Mouse (Mus musculus) neural tube, embryonic 11.5 days (tissue): ENCODE data around the gene Slc16a5. TPM values are rescaled to one million over a fixed set of nuclear protein-coding genes. Genes with fewer than 3 reads are reported as not detected.
"Not testable (repeated sequence)": the region's sequence is repeated elsewhere in the genome, so short reads cannot be mapped to it uniquely, and the experiment has no call there.

Experiments used
- ATAC-seq: fragments of 200-750 bp; cut with Nextera tagmentation; 2 replicates; pipeline ENCODE4 v1.8.0; 2017; ENCODE audit warnings: moderate number of reproducible peaks, mild to moderate bottlenecking, moderate TSS enrichment, moderate library complexity; ENCODE audit not compliant: insufficient read depth, low FRiP score, low TSS enrichment
- DNase-seq: peaks from one replicate; pipeline ENCODE4 v3.0.0-alpha.2; 2015; ENCODE audit warnings: low spot score
- H3K27ac ChIP-seq: fragments of 300-500 bp; sonication (generic); 2 replicates; pipeline ENCODE4 v1.5.1; 2014; ENCODE audit warnings: low read depth, mild to moderate bottlenecking, low read length
- H3K27me3 ChIP-seq: fragments of 300-500 bp; sonication (generic); 2 replicates; pipeline ENCODE4 v1.6.1; 2014; ENCODE audit warnings: mild to moderate bottlenecking, low read length, mixed read lengths; ENCODE audit not compliant: control insufficient read depth, insufficient read depth
- H3K36me3 ChIP-seq: fragments of 300-500 bp; sonication (generic); 2 replicates; pipeline ENCODE4 v1.6.1; 2014; ENCODE audit warnings: mild to moderate bottlenecking, low read length, moderate library complexity, mixed read lengths; ENCODE audit not compliant: control insufficient read depth, insufficient read depth
- H3K4me1 ChIP-seq: fragments of 300-500 bp; sonication (generic); 2 replicates; pipeline ENCODE4 v1.6.1; 2014; ENCODE audit warnings: low read length, mixed read lengths; ENCODE audit not compliant: control insufficient read depth, insufficient read depth
- H3K4me2 ChIP-seq: fragments of 300-500 bp; sonication (generic); 2 replicates; pipeline ENCODE4 v1.6.1; 2014; ENCODE audit warnings: low read depth, mild to moderate bottlenecking, moderate library complexity
- H3K4me3 ChIP-seq: fragments of 300-500 bp; sonication (generic); 2 replicates; pipeline ENCODE4 v1.5.1; 2014; ENCODE audit warnings: low read depth, low read length
- H3K9ac ChIP-seq: fragments of 300-500 bp; sonication (generic); 2 replicates; pipeline ENCODE4 v1.6.1; 2014; ENCODE audit warnings: mild to moderate bottlenecking, low read length
- H3K9me3 ChIP-seq: fragments of 300-500 bp; sonication (generic); 2 replicates; pipeline ENCODE4 v1.6.1; 2016; ENCODE audit warnings: low read length; ENCODE audit not compliant: control insufficient read depth
- WGBS: fragments of 180-500 bp; shearing (Covaris S2); extraction: QIAGEN DNeasy Blood & Tissue Kit; methylation state at CpG from one replicate; pipeline ENCODE4 v1.1.7; 2014; 5-methylcytosine and 5-hydroxymethylcytosine counted together
- polyA plus RNA-seq: library from polyadenylated mRNA; unstranded; fragments of >200 nt; fragmentation: Nextera tagmentation; extraction: Ambion mirVana; gene quantifications from 2 replicates; pipeline ENCODE4 v1.2.1, GENCODE M21; 2014

Gene Slc16a5
- polyA plus RNA-seq, 1 experiment from 2014 or later = 0.11 TPM

GRCm38 (mm10) chr11:115452281-115452860 lies 9.9 kb upstream of the Slc16a5 start:
- WGBS = 89% methylated on average over 7 of the region's 7 CpGs
- H3K4me2 ChIP-seq = no peak overlapping the region
- no peak overlapping the region for H3K4me3 ChIP-seq
- no peak for ATAC-seq
- no peak overlapping the region for H3K9ac ChIP-seq
- no peak for DNase-seq
- H3K4me1 ChIP-seq = no peaks in the 10 kb centered on the region
- no peak overlapping the region for H3K27ac ChIP-seq
- no peaks in the 10 kb centered on the region for H3K27me3 ChIP-seq
- H3K36me3 ChIP-seq = no peaks in the 10 kb centered on the region
- no peaks in the 10 kb centered on the region for H3K9me3 ChIP-seq

DNA sequence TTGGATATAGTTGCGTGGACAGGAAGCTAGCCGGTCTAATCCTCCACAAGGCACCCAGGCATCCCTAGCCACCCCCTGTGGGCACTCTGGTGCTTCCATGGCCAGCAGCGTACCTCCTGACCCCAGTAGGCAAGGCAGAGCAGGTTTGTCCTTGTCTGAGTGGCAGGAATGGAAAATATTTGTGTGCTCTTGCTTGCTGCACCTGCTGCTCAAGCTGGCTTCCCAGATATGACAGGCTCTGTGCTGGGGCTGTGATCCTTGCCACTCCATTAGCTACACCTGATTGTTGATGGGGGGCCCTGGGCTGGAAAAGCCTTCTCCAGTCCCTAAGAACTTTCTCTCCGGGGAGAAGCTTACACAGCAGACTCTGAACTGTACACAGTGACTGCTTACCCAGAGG lies 9.0 kb upstream of the Slc16a5 start:
- WGBS = 75% methylated on average over 4 of the region's 4 CpGs
- no peak overlapping the region for H3K4me2 ChIP-seq
- H3K4me1 ChIP-seq = no peaks in the 10 kb centered on the region
- H3K27me3 ChIP-seq = no peaks in the 10 kb centered on the region
- H3K9me3 ChIP-seq = no peaks in the 10 kb centered on the region
- no peak overlapping the region for H3K4me3 ChIP-seq
- H3K36me3 ChIP-seq = no peaks in the 10 kb centered on the region
- no peak overlapping the region for H3K9ac ChIP-seq
- ATAC-seq (no peak), DNase-seq (no peak)
- H3K27ac ChIP-seq = no peak overlapping the region

GRCm38 (mm10) chr11:115454822-115455221 lies 7.5 kb upstream of the Slc16a5 start:
- H3K4me3 ChIP-seq, H3K27ac ChIP-seq, ATAC-seq, H3K9me3 ChIP-seq, H3K27me3 ChIP-seq, H3K9ac ChIP-seq, H3K4me2 ChIP-seq, H3K4me1 ChIP-seq, DNase-seq, H3K36me3 ChIP-seq: not testable (repeated sequence)
- 86% methylated on average over 6 of the region's 6 CpGs for WGBS

DNA sequence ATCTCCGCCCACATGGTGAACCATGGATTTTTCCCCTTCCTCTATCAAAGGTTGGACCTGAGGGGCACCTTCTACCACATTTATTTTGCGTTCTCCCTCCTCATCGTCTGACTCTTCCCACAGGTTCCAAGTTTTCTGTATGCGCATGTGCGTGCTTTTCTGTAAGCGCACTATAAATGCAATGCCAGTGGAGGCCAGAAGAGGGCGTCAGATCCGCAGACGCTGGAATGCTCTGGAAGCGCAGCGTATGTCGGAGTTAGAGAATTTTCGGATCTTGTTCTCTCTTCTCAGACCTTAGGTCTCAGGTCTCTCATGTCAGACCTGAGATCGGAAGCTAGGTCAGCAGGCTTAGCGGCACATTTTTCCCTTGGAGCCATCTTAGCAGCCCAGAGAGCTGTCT lies 6.7 kb upstream of the Slc16a5 start:
- Histone ChIP-seq H3K9ac (no peak overlapping the region), H3K27me3 (no peaks in the 10 kb centered on the region), H3K4me1 (no peaks in the 10 kb centered on the region), H3K4me3 (no peak overlapping the region), H3K27ac (no peak overlapping the region), H3K9me3 (no peaks in the 10 kb centered on the region), H3K4me2 (no peak overlapping the region), H3K36me3 (no peaks in the 10 kb centered on the region)
- ATAC-seq = no peak
- 86% methylated on average over 15 of the region's 15 CpGs for WGBS
- DNase-seq = no peak

DNA sequence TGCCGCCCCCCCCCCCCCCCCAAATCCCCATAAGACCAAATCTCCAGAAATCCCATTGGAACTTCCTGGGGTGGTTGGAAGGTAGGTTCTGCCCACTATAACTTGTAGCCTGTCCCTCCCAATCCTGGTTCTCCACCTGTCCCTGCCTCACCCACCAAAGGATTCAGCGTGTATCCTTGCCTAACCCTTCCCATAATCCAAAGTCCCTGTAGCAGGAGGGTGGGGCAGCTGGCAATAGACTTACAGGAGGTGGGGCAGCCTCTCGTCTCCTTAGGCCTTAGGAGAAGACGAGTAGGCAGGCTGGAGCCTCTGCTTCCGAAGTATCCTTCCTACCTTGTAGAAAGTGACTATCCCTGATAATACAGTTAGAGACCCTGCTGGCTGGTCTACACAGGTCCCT lies 6.1 kb upstream of the Slc16a5 start:
- no peak for ATAC-seq

GRCm38 (mm10) chr11:115457405-115457804 lies 4.9 kb upstream of the Slc16a5 start:
- H3K4me3 ChIP-seq = no peak overlapping the region
- ATAC-seq (no peak), DNase-seq (peak; percentile 18)
- H3K27ac ChIP-seq = no peak overlapping the region
- 39% methylated on average over 6 of the region's 6 CpGs for WGBS
- H3K9me3 ChIP-seq = no peaks in the 10 kb centered on the region
- H3K4me1 ChIP-seq = no peaks in the 10 kb centered on the region
- H3K36me3 ChIP-seq = no peaks in the 10 kb centered on the region
- no peak overlapping the region for H3K9ac ChIP-seq
- no peaks in the 10 kb centered on the region for H3K27me3 ChIP-seq
- no peak overlapping the region for H3K4me2 ChIP-seq

More for the DNA sequence above, 6.1 kb upstream of the Slc16a5 start:
- Histone ChIP-seq H3K4me2 (no peak overlapping the region), H3K9me3 (no peaks in the 10 kb centered on the region), H3K27ac (no peak overlapping the region), H3K27me3 (no peaks in the 10 kb centered on the region), H3K4me1 (no peaks in the 10 kb centered on the region), H3K9ac (no peak overlapping the region), H3K36me3 (no peaks in the 10 kb centered on the region), H3K4me3 (no peak overlapping the region)
- WGBS = 94% methylated on average over 5 of the region's 5 CpGs
- DNase-seq = no peak

- no peak overlapping the region for H3K9ac ChIP-seq
- no peaks in the 10 kb centered on the region for H3K36me3 ChIP-seq
- no peak overlapping the region for H3K27ac ChIP-seq
- H3K4me2 ChIP-seq = no peak overlapping the region
- no peaks in the 10 kb centered on the region for H3K4me1 ChIP-seq
- no peak for DNase-seq
- no peak for ATAC-seq
- 20% methylated on average over 8 of the region's 8 CpGs for WGBS
- H3K9me3 ChIP-seq = no peaks in the 10 kb centered on the region
- H3K27me3 ChIP-seq = no peaks in the 10 kb centered on the region
- H3K4me3 ChIP-seq = no peak overlapping the region
Measured at GRCm38 (mm10) chr11:115460976-115461375, 1.3 kb upstream of the Slc16a5 start.

- DNase-seq = no peak
- no peak for ATAC-seq
- 81% methylated on average over 5 of the region's 5 CpGs for WGBS
- no peak overlapping the region for H3K9ac ChIP-seq
- no peaks in the 10 kb centered on the region for H3K36me3 ChIP-seq
- H3K9me3 ChIP-seq = no peaks in the 10 kb centered on the region
- no peak overlapping the region for H3K4me2 ChIP-seq
- H3K4me1 ChIP-seq = 0 out of 2 replicates have a peak, but pooled peaks cover 2% of the 10 kb centered on the region
- H3K27ac ChIP-seq = no peak overlapping the region
- no peaks in the 10 kb centered on the region for H3K27me3 ChIP-seq
- no peak overlapping the region for H3K4me3 ChIP-seq
Measured at GRCm38 (mm10) chr11:115461846-115462242, 430 bp upstream of the Slc16a5 start.

- H3K9me3 ChIP-seq = no peaks in the 10 kb centered on the region
- no peak overlapping the region for H3K27ac ChIP-seq
- no peak overlapping the region for H3K4me3 ChIP-seq
- H3K27me3 ChIP-seq = no peaks in the 10 kb centered on the region
- H3K36me3 ChIP-seq = no peaks in the 10 kb centered on the region
- DNase-seq (no peak), ATAC-seq (no peak)
- H3K4me1 ChIP-seq = peaks cover 4% of the 10 kb centered on the region; the same call in 1 of the 2 replicates
- WGBS = 70% methylated on average over 11 of the region's 11 CpGs
- no peak overlapping the region for H3K4me2 ChIP-seq
- no peak overlapping the region for H3K9ac ChIP-seq
Measured at GRCm38 (mm10) chr11:115463397-115463796, 1.1 kb downstream of the Slc16a5 start.
